Mouse (Mus musculus) cerebellum, adult 9-10 months (tissue): ENCODE measurements around the gene Atg2a.

ENCODE experiments used
- DNase-seq: peaks from one replicate; pipeline ENCODE4 v3.0.0; 2022

Gene Atg2a

GRCm38 (mm10) chr19:6247526-6248300 lies 6.2 kb downstream of the Atg2a start:
- no peak for DNase-seq

GRCm38 (mm10) chr19:6253021-6253420 lies 11.6 kb downstream of the Atg2a start:
- DNase-seq: no peak

- DNase-seq: peak; percentile 60
Observed at GRCm38 (mm10) chr19:6260428-6260827, 19.0 kb downstream of the Atg2a start.

GRCm38 (mm10) chr19:6260946-6261345 lies 19.5 kb downstream of the Atg2a start:
- DNase-seq: no peak

GRCm38 (mm10) chr19:6261379-6261778 lies 19.9 kb downstream of the Atg2a start:
- peak; percentile 58 for DNase-seq

- peak; percentile 92 for DNase-seq
Observed at GRCm38 (mm10) chr19:6262222-6262621, 20.8 kb downstream of the Atg2a start.

- peak; percentile 51 for DNase-seq
Observed at GRCm38 (mm10) chr19:6262839-6263433, 21.5 kb downstream of the Atg2a start.

- no peak for DNase-seq
Observed at GRCm38 (mm10) chr19:6264200-6264599, 22.7 kb downstream of the Atg2a start.

GRCm38 (mm10) chr19:6264945-6265344 lies 23.5 kb downstream of the Atg2a start:
- DNase-seq: peak; percentile 57

- peak; percentile 69 for DNase-seq
Observed at GRCm38 (mm10) chr19:6265727-6266182, 24.3 kb downstream of the Atg2a start.

- peak; percentile 97 for DNase-seq
Observed at GRCm38 (mm10) chr19:6267306-6268169, 26.1 kb downstream of the Atg2a start.

- DNase-seq: no peak
Observed at GRCm38 (mm10) chr19:6268170-6268528, 26.7 kb downstream of the Atg2a start.

- peak; percentile 57 for DNase-seq
Observed at GRCm38 (mm10) chr19:6268670-6269132, 27.2 kb downstream of the Atg2a start.

GRCm38 (mm10) chr19:6269798-6270475 lies 28.5 kb downstream of the Atg2a start:
- DNase-seq: no peak

GRCm38 (mm10) chr19:6270661-6271060 lies 29.2 kb downstream of the Atg2a start:
- DNase-seq: no peak

- DNase-seq: no peak
Observed at GRCm38 (mm10) chr19:6271206-6271605, 29.7 kb downstream of the Atg2a start.

- DNase-seq: peak; percentile 43
Observed at GRCm38 (mm10) chr19:6272053-6272452, 30.6 kb downstream of the Atg2a start.

- DNase-seq: peak; percentile 64
Observed at GRCm38 (mm10) chr19:6272738-6273137, 31.3 kb downstream of the Atg2a start.

GRCm38 (mm10) chr19:6273592-6273991 lies 32.1 kb downstream of the Atg2a start:
- no peak for DNase-seq

- DNase-seq: no peak
Observed at GRCm38 (mm10) chr19:6273998-6274608, 32.6 kb downstream of the Atg2a start.

- no peak for DNase-seq
Observed at GRCm38 (mm10) chr19:6275740-6276389, 34.4 kb downstream of the Atg2a start.
